Mouse (Mus musculus) liver, embryonic 11.5 days (tissue): ENCODE data around the gene Tprg. TPM values are rescaled to one million over a fixed set of nuclear protein-coding genes. Genes with fewer than 3 reads are reported as not detected.

Source experiments
- ATAC-seq: fragments of 200-750 bp; cut with Nextera tagmentation; replicated peaks from 2 replicates; pipeline ENCODE4 v1.8.0; 2017; ENCODE audit warnings: moderate number of reproducible peaks, mild to moderate bottlenecking, moderate TSS enrichment, moderate library complexity; ENCODE audit not compliant: low FRiP score
- DNase-seq: peaks from one replicate; pipeline ENCODE4 v3.0.0-alpha.2; 2017; ENCODE audit warnings: low spot score
- H3K27ac ChIP-seq: fragments of 300-500 bp; sonication (generic); 2 replicates; pipeline ENCODE4 v1.5.1; 2014; ENCODE audit warnings: mild to moderate bottlenecking, low read depth, low read length, control low read depth
- H3K27me3 ChIP-seq: fragments of 300-500 bp; sonication (generic); replicated peaks from 2 replicates; pipeline ENCODE4 v1.6.1; 2014; ENCODE audit warnings: low read length, mixed read lengths; ENCODE audit not compliant: control insufficient read depth, insufficient read depth
- H3K36me3 ChIP-seq: fragments of 300-500 bp; sonication (generic); 2 replicates; pipeline ENCODE4 v1.6.1; 2014; ENCODE audit warnings: mild to moderate bottlenecking, low read length, moderate library complexity, mixed read lengths; ENCODE audit not compliant: control insufficient read depth, insufficient read depth
- H3K4me1 ChIP-seq: fragments of 300-500 bp; sonication (generic); replicated peaks from 2 replicates; pipeline ENCODE4 v1.6.1; 2014; ENCODE audit warnings: low read length, mixed read lengths; ENCODE audit not compliant: control insufficient read depth, insufficient read depth
- H3K4me2 ChIP-seq: fragments of 300-500 bp; sonication (generic); 2 replicates; pipeline ENCODE4 v1.6.1; 2014; ENCODE audit warnings: mild to moderate bottlenecking, control low read depth, moderate library complexity
- H3K4me3 ChIP-seq: fragments of 300-500 bp; sonication (generic); 2 replicates; pipeline ENCODE4 v1.5.1; 2014; ENCODE audit warnings: low read depth, low read length, control low read depth
- H3K9ac ChIP-seq: fragments of 300-500 bp; sonication (generic); 2 replicates; pipeline ENCODE4 v1.6.1; 2014; ENCODE audit warnings: low read depth, low read length, control low read depth
- H3K9me3 ChIP-seq: fragments of 300-500 bp; sonication (generic); 2 replicates; pipeline ENCODE4 v1.6.1; 2016; ENCODE audit warnings: low read length, inconsistent platforms, mixed read lengths; ENCODE audit not compliant: control insufficient read depth
- WGBS: fragments of 180-500 bp; shearing (Covaris S2); extraction: QIAGEN DNeasy Blood & Tissue Kit; methylation state at CpG from one replicate; pipeline ENCODE4 v1.1.7; 2014; 5-methylcytosine and 5-hydroxymethylcytosine counted together
- polyA plus RNA-seq: library from polyadenylated mRNA; unstranded; fragments of >200 nt; fragmentation: Nextera tagmentation; extraction: Ambion mirVana; gene quantifications from 2 replicates; pipeline ENCODE4 v1.2.1, GENCODE M21; 2014

Gene Tprg
- polyA plus RNA-seq, 1 experiment from 2014 or later = not detected

GRCm38 (mm10) chr16:25262306-25262705 lies 24.3 kb upstream of the Tprg start:
- no peak overlapping the region for H3K4me3 ChIP-seq
- H3K4me2 ChIP-seq = no peak overlapping the region
- no peaks in the 10 kb centered on the region for H3K9me3 ChIP-seq
- no peak overlapping the region for H3K9ac ChIP-seq
- H3K27ac ChIP-seq = no peak overlapping the region
- DNase-seq (no peak), ATAC-seq (no peak)
- H3K36me3 ChIP-seq = no peaks in the 10 kb centered on the region
- WGBS = 86% methylated on average over 5 of the region's 5 CpGs
- no peaks in the 10 kb centered on the region for H3K4me1 ChIP-seq
- H3K27me3 ChIP-seq = no peaks in the 10 kb centered on the region

DNA sequence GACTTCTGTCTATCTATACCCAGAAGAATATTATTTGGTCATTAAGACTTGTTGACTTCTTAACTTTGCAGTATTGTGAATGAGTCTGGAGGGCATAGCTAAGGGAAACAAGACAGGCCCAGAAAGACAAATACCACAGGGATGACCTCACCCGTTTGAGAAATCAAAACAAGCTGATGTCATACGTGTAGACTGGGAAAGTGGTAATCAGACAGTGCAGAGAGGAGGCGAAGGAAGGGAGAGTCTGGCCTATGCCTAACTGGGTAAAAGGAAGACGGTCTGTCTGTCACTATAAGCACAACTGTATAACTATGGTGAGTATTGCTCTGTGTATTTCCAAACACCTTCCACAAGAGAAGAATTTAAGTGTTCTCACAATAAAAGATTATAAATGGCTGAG lies 23.7 kb upstream of the Tprg start:
- Histone ChIP-seq H3K27me3 (no peaks in the 10 kb centered on the region), H3K27ac (no peak overlapping the region), H3K4me3 (no peak overlapping the region), H3K4me1 (no peaks in the 10 kb centered on the region), H3K9ac (no peak overlapping the region), H3K4me2 (no peak overlapping the region), H3K36me3 (no peaks in the 10 kb centered on the region), H3K9me3 (no peaks in the 10 kb centered on the region)
- no peak; the same call in 1 of the 2 replicates for ATAC-seq
- 48% methylated on average over 4 of the region's 4 CpGs for WGBS
- DNase-seq = no peak

DNA sequence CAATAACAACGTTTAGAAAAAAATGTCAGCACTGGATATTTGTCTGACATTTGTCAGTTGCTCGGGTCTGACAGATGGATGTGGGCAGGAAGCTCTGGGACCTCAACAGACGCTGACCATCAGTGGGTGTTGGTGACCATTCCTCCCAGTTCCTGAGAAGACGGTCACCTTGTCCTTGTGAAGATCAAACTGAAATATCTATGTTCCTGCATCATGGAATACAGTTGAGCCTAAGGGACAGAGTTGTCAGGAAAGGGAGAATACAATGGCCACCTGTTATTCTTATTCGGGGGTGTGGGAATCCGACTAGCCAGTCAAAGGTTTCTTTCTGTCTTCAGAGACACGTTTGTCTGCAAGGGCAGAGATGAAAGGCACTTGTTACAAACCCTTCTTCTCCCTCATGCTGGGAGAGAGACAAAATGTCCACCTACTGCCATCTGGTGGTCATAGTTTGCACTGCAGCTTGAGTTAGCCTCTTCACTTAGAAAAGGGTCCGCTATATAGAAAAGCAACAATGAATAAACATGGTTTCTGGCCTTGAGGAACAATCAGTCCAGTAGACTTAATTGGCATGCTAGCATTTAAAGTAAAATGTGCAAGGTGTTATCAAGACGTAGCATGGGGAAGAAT lies 23.0 kb upstream of the Tprg start:
- H3K27ac ChIP-seq = no peak overlapping the region
- H3K27me3 ChIP-seq = no peaks in the 10 kb centered on the region
- no peaks in the 10 kb centered on the region for H3K4me1 ChIP-seq
- no peak overlapping the region for H3K9ac ChIP-seq
- peak; percentile 47 for DNase-seq
- no peak for ATAC-seq
- no peaks in the 10 kb centered on the region for H3K36me3 ChIP-seq
- H3K4me3 ChIP-seq = no peak overlapping the region
- no peaks in the 10 kb centered on the region for H3K9me3 ChIP-seq
- H3K4me2 ChIP-seq = no peak overlapping the region
- WGBS = 37% methylated on average over 9 of the region's 9 CpGs

GRCm38 (mm10) chr16:25265177-25265576 lies 21.4 kb upstream of the Tprg start:
- Histone ChIP-seq H3K9me3 (no peaks in the 10 kb centered on the region), H3K36me3 (no peaks in the 10 kb centered on the region), H3K4me2 (no peak overlapping the region), H3K4me3 (no peak overlapping the region), H3K9ac (no peak overlapping the region), H3K27ac (no peak overlapping the region), H3K4me1 (no peaks in the 10 kb centered on the region), H3K27me3 (no peaks in the 10 kb centered on the region)
- 76% methylated on average over 11 of the region's 11 CpGs for WGBS
- ATAC-seq = no peak
- DNase-seq = no peak

DNA sequence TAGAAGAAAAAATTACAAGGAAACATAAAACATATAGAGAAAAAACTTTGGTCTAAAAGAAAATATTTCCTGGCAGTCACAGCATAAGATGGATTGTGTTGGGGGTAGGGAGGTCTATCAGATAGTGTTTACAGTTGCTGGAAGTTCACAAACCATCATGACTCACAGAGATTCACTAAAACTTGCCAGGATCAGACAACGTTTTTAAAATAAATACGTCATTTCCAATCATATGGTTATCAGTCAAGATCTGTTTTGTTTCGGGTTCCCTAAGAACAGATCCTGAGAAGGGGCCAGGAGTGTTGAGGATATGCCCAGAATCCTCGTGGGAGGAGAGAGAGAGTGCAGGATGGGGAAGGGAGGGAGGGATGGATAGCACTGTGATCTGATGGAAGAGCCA lies 18.3 kb upstream of the Tprg start:
- WGBS = 62% methylated on average over 4 of the region's 4 CpGs

DNA sequence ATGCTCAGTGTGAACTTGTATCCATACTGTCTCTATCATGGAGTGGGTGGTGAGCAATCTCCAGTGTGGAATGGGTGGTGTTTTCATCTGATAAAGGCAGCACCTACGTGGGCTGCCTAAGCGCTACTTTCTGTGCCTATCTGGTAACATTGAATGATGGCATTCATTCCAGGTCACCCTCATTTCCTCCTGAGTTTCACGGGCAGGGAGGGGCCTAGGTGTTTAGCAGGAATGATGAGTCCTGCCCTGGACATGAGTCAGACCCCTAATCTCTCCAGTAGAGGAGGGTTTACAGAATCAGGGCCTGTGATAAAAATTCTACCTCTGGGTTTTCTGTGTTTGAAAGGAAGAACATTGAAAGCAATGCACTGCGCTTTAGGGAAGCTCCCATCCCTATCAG lies 4.1 kb upstream of the Tprg start:
- ATAC-seq = no peak
- no peak for DNase-seq
- 67% methylated on average over 4 of the region's 4 CpGs for WGBS
- no peak overlapping the region for H3K4me3 ChIP-seq
- H3K4me2 ChIP-seq = no peak overlapping the region
- H3K27ac ChIP-seq = no peak overlapping the region
- H3K27me3 ChIP-seq = no peaks in the 10 kb centered on the region
- no peaks in the 10 kb centered on the region for H3K4me1 ChIP-seq
- no peaks in the 10 kb centered on the region for H3K36me3 ChIP-seq
- no peak overlapping the region for H3K9ac ChIP-seq
- H3K9me3 ChIP-seq = no peaks in the 10 kb centered on the region

More for the DNA sequence above, 18.3 kb upstream of the Tprg start:
- DNase-seq (no peak), ATAC-seq (no peak)
- no peaks in the 10 kb centered on the region for H3K9me3 ChIP-seq
- no peak overlapping the region for H3K9ac ChIP-seq
- no peak overlapping the region for H3K4me2 ChIP-seq
- H3K36me3 ChIP-seq = no peaks in the 10 kb centered on the region
- H3K27me3 ChIP-seq = no peaks in the 10 kb centered on the region
- H3K4me1 ChIP-seq = no peaks in the 10 kb centered on the region
- no peak overlapping the region for H3K4me3 ChIP-seq
- no peak overlapping the region for H3K27ac ChIP-seq

GRCm38 (mm10) chr16:25293753-25294152 lies 7.1 kb downstream of the Tprg start:
- Histone ChIP-seq H3K9ac (no peak overlapping the region), H3K27me3 (no peaks in the 10 kb centered on the region), H3K4me3 (no peak overlapping the region), H3K4me2 (no peak overlapping the region), H3K27ac (no peak overlapping the region), H3K36me3 (no peaks in the 10 kb centered on the region), H3K9me3 (no peaks in the 10 kb centered on the region), H3K4me1 (no peaks in the 10 kb centered on the region)
- WGBS = 71% methylated on average over 2 of the region's 2 CpGs
- DNase-seq (no peak), ATAC-seq (no peak)

DNA sequence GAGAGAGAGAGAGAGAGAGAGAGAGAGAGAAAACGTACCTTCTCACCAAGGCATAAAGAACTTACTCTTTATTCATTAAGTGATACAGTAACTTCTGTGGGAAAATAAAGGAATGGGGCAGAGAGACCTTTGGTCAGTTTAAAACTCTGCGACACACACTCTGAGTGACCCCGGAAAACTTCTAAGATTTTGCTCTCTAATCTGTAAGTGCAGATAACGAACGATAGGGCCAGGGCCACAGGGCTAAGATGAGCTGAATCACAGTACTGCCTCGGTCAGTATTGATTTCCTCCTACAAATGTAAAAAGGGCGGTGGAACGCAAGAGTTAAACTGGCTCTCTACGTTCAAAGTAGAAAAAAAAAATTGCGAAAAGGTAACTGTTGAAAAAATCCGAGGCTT lies 8.9 kb downstream of the Tprg start:
- Histone ChIP-seq H3K27ac (no peak overlapping the region), H3K4me2 (no peak overlapping the region), H3K9me3 (no peaks in the 10 kb centered on the region), H3K27me3 (no peaks in the 10 kb centered on the region), H3K36me3 (no peaks in the 10 kb centered on the region), H3K9ac (no peak overlapping the region), H3K4me3 (no peak overlapping the region), H3K4me1 (no peaks in the 10 kb centered on the region)
- ATAC-seq (no peak), DNase-seq (no peak)
- WGBS = 74% methylated on average over 11 of the region's 11 CpGs

- H3K9ac ChIP-seq = no peak overlapping the region
- no peaks in the 10 kb centered on the region for H3K9me3 ChIP-seq
- H3K4me2 ChIP-seq = no peak overlapping the region
- no peaks in the 10 kb centered on the region for H3K27me3 ChIP-seq
- H3K36me3 ChIP-seq = no peaks in the 10 kb centered on the region
- ATAC-seq (no peak), DNase-seq (no peak)
- no peaks in the 10 kb centered on the region for H3K4me1 ChIP-seq
- H3K4me3 ChIP-seq = no peak overlapping the region
- 82% methylated on average over 5 of the region's 5 CpGs for WGBS
- H3K27ac ChIP-seq = no peak overlapping the region
Measured at GRCm38 (mm10) chr16:25296746-25297145, 10.1 kb downstream of the Tprg start.
